Mouse (Mus musculus) thymus, adult 2 months (tissue): ENCODE data around the gene Tpst2. TPM values are rescaled to one million over a fixed set of nuclear protein-coding genes. Genes with fewer than 3 reads are reported as not detected.

ENCODE experiments used
- DNase-seq: peaks from one replicate; pipeline ENCODE4 v3.0.0; 2021
- H3K27ac ChIP-seq: fragments of 200-500 bp; 2 replicates; pipeline ENCODE4 v1.5.1; 2012; ENCODE audit warnings: low read length, control low read depth; ENCODE audit not compliant: control insufficient read depth, insufficient read depth
- H3K27me3 ChIP-seq: fragments of 200-500 bp; 2 replicates; pipeline ENCODE4 v1.6.1; 2012; ENCODE audit warnings: mild to moderate bottlenecking, low read length, moderate library complexity, mixed read lengths; ENCODE audit not compliant: control insufficient read depth, insufficient read depth
- H3K36me3 ChIP-seq: fragments of 200-500 bp; 2 replicates; pipeline ENCODE4 v1.6.1; 2012; ENCODE audit warnings: mild to moderate bottlenecking, low read length, moderate library complexity; ENCODE audit not compliant: control insufficient read depth, insufficient read depth
- H3K4me1 ChIP-seq: fragments of 200-500 bp; replicated peaks from 2 replicates; pipeline ENCODE4 v1.6.1; 2012; ENCODE audit warnings: low read length; ENCODE audit not compliant: control insufficient read depth, insufficient read depth
- H3K4me3 ChIP-seq: fragments of 200-500 bp; 2 replicates; pipeline ENCODE4 v1.5.1; 2012; ENCODE audit warnings: mild to moderate bottlenecking, low read length, control low read depth, moderate library complexity; ENCODE audit not compliant: control insufficient read depth, insufficient read depth
- CTCF ChIP-seq: fragments of 200-500 bp; IDR thresholded peaks from 2 replicates; pipeline ENCODE4 v1.5.1; 2012; ENCODE audit warnings: mild to moderate bottlenecking, control low read depth, low read length, moderate library complexity, borderline replicate concordance; ENCODE audit not compliant: control insufficient read depth, poor library complexity, insufficient read depth; ENCODE audit errors: extremely low read depth
- POLR2A ChIP-seq: fragments of 200-500 bp; IDR thresholded peaks from 2 replicates; pipeline ENCODE4 v1.6.1; 2012; ENCODE audit warnings: mild to moderate bottlenecking, low read length, control low read depth, moderate library complexity; ENCODE audit not compliant: control insufficient read depth, poor library complexity, insufficient read depth; ENCODE audit errors: extremely low read depth
- WGBS: fragments of 180-500 bp; shearing (Covaris S2); methylation state at CpG from one replicate; pipeline ENCODE4 v1.1.7; 2018; 5-methylcytosine and 5-hydroxymethylcytosine counted together
- polyA plus RNA-seq: library from polyadenylated mRNA; depleted of rRNA; stranded (reverse); fragments of >200 nt; gene quantifications from 2 replicates; pipeline ENCODE4 v1.2.3, GENCODE M21; 2012

Gene Tpst2
- polyA plus RNA-seq, 1 experiment = 63.5 TPM

DNA sequence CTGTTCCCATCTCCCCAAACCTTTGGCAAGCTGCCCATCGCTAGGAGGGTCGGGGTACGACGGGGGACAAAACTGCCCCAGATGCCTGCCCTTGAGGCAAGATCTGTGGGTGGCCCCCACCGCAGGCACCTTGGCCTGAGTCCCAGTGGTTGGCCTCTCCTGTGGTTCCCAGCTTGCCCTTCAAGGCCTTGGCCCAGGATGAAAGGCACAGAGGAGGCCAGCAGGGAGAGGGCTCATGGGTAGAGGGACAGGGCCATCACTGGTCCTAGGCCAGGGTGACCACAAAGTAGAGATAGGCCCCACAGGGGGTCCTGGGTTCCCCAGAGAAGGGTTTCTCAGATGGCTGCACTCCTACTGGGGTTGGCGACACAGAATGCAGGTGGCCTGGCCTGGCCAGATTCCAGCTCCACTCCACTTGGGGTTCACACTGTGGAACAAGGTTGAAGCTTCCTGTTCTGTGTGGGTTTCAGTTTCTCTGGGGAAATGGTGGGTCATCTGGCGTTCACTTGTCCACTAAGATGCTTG lies 22.1 kb upstream of the Tpst2 start:
- WGBS = 31% methylated on average over 7 of the region's 7 CpGs
- no peaks in the 10 kb centered on the region for H3K27me3 ChIP-seq
- no peaks in the 10 kb centered on the region for H3K36me3 ChIP-seq
- H3K4me1 ChIP-seq = peaks cover 13% of the 10 kb centered on the region
- no peak for TF ChIP-seq POLR2A
- no peak for TF ChIP-seq CTCF
- no peak for DNase-seq
- no peak overlapping the region for H3K4me3 ChIP-seq
- H3K27ac ChIP-seq = no peak overlapping the region

DNA sequence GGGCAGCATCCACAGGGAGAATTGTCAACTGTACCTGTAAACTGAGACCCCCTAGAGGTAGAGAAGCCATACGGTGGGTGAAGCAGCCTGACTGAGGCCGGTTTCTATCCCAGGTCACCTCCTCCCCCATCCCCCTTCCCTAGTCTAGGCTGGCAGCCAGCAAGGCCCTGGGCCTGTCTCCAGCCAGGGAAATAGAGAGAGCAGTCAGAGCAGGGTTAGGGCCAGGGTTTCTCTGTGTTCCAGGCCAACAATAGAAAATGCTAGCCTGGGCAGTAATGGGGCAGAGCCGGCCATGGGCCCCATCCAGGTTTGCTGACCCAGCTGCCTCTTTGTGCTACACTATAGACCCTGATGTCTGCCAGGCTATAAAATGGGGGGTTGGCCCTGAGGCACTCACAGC lies 21.1 kb upstream of the Tpst2 start, which contains the start of gene Crybb1:
Crybb1 (plus strand) TSS at position 390 of the 400 bp plus-strand sequence.
- DNase-seq = no peak
- Histone ChIP-seq H3K27ac (no peak within 1 kb of the TSS), H3K36me3 (no peaks in the 10 kb centered on the region), H3K27me3 (no peaks in the 10 kb centered on the region), H3K4me3 (no peak within 1 kb of the TSS), H3K4me1 (peaks cover 13% of the 10 kb centered on the region)
- no peak for TF ChIP-seq POLR2A
- TF ChIP-seq CTCF = no peak
- WGBS = 79% methylated on average over 3 of the region's 3 CpGs

DNA sequence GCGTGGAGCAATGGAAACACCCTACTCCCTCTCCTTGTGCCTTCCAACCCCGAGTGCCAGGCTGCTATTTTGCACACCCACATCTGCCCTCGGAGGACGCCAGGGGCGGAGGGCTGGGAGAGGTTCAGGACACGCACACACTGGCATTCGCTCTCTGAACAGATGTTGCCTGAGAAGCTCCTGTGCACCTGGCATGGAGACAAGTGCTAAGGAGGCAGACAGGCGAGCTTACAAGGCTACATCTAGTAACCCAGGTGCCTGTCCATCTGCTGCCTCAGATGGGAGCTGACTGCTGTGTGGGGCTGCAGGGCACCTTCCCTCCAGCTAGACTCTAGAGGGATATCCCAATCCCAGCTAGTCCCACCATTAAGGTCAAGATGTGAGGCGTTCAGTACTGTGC lies 20.0 kb upstream of the Tpst2 start:
- TF ChIP-seq POLR2A (no peak), CTCF (no peak)
- Histone ChIP-seq H3K27ac (no peak overlapping the region), H3K36me3 (no peaks in the 10 kb centered on the region), H3K4me1 (peaks cover 17% of the 10 kb centered on the region), H3K4me3 (no peak overlapping the region), H3K27me3 (no peaks in the 10 kb centered on the region)
- 44% methylated on average over 9 of the region's 9 CpGs for WGBS
- no peak for DNase-seq

DNA sequence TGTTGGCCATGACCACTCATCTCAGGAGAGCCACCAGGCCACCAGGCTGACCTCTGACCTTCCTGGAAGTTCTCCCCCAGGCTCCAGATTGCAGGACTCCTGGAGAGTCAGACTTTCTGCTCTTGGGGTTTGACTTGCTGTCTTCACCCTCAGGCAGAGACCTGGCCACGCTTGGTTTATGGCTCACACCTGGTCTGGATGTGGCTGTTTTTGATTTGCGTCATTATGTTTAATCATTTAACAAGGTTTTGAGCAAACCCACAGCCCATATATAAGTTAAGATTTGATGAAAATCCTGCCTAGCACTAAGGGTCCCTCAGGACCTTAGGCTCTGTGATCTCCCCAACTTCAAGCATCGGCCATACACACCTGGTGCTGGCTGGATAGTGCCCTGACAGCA lies 18.6 kb upstream of the Tpst2 start:
- DNase-seq = no peak
- Histone ChIP-seq H3K36me3 (no peaks in the 10 kb centered on the region), H3K27me3 (no peaks in the 10 kb centered on the region), H3K27ac (no peak overlapping the region), H3K4me1 (peaks cover 14% of the 10 kb centered on the region), H3K4me3 (no peak overlapping the region)
- 88% methylated on average over 3 of the region's 3 CpGs for WGBS
- TF ChIP-seq POLR2A (no peak), CTCF (no peak)

DNA sequence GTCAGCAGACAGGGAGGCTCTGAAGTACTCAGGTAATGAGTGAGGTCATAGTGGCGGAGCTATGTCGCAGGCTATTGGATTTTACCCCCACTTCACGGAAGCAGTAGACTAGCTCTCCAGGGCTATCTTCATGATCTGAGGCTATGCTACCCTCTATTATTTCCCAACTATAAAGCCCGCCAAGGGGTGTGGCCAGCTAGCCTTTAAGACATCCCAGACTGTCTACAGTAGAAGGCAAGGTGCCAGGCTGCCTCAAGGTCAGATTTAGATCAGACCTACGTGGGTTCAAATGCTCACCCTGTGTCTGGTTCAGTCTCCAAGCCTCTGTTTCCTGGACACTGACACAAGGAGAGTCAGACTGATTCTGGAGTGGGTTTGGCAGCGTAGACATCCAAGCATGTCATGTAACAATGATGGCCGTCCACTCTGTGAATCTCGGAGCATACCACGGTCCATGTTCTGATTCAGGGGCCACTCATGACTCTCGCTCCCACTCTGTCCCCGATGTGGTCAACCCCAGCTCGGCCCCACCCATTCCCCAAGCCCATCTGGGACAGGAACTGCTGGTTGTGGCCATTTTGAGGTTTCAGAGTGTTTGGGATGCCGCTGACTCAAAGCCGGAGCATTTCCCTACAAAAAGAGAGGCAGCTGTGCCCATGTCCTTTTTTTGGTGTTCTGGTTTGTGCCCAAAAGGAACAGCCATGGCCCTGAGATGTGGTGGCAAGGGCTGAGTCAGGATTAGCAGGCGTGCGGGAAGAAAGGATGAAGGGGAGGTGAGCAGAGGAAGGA lies 16.4 kb upstream of the Tpst2 start:
- H3K36me3 ChIP-seq = no peaks in the 10 kb centered on the region
- no peak overlapping the region for H3K27ac ChIP-seq
- no peak for TF ChIP-seq POLR2A
- TF ChIP-seq CTCF = no peak
- 0 out of 2 replicates have a peak, but pooled peaks cover 3% of the 10 kb centered on the region for H3K4me1 ChIP-seq
- 55% methylated on average over 16 of the region's 16 CpGs for WGBS
- H3K4me3 ChIP-seq = no peak overlapping the region
- DNase-seq = no peak
- H3K27me3 ChIP-seq = no peaks in the 10 kb centered on the region

DNA sequence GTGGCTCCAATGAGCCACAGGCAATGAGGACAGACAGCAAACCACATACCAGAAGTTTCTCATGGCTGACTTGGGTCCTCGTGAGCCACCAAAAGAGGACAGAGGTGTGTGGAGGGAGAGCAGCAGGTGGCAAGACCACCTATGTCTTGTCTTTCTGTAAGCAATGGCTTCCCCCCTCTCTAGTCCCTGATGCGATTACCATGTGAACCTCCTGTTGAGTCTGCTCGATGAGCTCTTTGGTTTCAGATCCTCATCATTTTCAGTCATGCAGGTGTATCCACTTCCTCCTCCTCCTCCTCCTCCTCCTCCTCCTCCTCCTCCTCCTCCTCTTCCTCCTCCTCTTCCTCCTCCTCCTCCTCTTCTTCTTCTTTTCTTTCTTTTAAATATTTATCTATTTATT lies 15.7 kb upstream of the Tpst2 start:
- Histone ChIP-seq H3K27ac (no peak overlapping the region), H3K27me3 (no peaks in the 10 kb centered on the region), H3K36me3 (no peaks in the 10 kb centered on the region), H3K4me1 (0 out of 2 replicates have a peak, but pooled peaks cover 6% of the 10 kb centered on the region), H3K4me3 (no peak overlapping the region)
- WGBS = 12% methylated on average over 3 of the region's 3 CpGs
- no peak for TF ChIP-seq POLR2A
- TF ChIP-seq CTCF = no peak
- DNase-seq = no peak
